Mouse (Mus musculus): Measurements from ENCODE around the gene Tldc2. TPM values are rescaled to one million over a fixed set of nuclear protein-coding genes. Genes with fewer than 3 reads are reported as not detected.
A peak's percentile ranks its signal among the peaks of the same experiment; 100 is the strongest.

The Tldc2 gene
- polyA plus RNA-seq, 1 experiment from 2014 or later = not detected

DNA sequence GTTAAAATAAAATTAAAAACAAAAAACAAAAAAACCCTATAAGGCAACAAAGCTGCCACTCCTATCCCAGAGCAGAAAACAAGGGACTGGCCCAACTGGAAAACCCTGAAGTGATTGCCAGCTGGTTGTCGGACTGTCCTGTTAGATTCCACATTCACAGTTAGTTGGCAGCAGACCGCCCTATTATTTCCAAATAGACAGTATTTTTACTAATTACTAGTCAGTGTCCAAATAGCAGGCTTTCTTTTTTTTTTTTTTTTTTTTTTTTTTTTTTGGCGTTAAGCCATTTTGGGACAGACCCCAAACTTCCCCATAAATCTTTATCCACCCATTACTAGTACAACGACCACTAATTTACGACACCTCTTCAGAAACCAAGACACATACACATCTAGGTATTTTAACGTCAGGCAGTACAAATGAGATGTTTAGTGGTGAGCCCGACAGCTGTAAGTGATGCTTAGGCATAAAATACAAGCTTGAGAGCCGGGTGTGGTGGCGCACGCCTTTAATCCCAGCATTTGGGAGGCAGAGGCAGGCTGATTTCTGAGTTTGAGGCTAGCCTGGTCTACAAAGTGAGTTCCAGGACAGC is 48.8 kb downstream of the Tldc2 start:
- Histone ChIP-seq H3K4me3 (peak overlapping the region; percentile 75), H3K27me3 (ENCODE audit: poor library complexity, severe bottlenecking) (no peaks in the 10 kb centered on the region), H3K27ac (peak overlapping the region; percentile 88), H3K4me1 (peaks cover 20% of the 10 kb centered on the region), H3K36me3 (replicated peaks) (no peaks in the 10 kb centered on the region), H3K9me3 (no peaks in the 10 kb centered on the region)
- no peak for DNase-seq (ENCODE audit: extremely low spot score, low spot score)
- WGBS = 89% methylated on average over 10 of the region's 10 CpGs

DNA sequence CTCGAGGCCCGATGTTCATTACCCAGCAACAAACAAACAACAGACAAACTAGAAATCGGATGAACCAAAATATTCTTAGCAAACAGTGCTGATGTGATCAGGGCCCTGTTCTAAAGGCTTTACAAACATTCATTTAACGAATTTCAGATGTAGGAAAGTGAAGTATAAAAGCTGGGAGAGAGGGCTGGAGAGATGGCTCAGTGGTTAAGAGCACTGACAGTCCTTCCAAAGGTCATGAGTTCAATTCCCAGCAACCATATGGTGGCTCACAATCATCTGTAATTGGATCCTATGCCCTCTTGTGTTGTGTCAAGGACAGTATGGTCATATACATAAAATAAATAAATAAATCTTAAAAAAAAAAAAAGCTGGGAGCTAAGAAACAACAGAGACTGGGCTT is 49.3 kb downstream of the Tldc2 start:
- DNase-seq (ENCODE audit: extremely low spot score, low spot score) = no peak
- Histone ChIP-seq H3K27ac (no peak overlapping the region), H3K36me3 (replicated peaks) (no peaks in the 10 kb centered on the region), H3K4me3 (no peak overlapping the region), H3K27me3 (ENCODE audit: poor library complexity, severe bottlenecking) (no peaks in the 10 kb centered on the region), H3K4me1 (peaks cover 20% of the 10 kb centered on the region), H3K9me3 (no peaks in the 10 kb centered on the region)
- WGBS = 94% methylated on average over 4 of the region's 4 CpGs

DNA sequence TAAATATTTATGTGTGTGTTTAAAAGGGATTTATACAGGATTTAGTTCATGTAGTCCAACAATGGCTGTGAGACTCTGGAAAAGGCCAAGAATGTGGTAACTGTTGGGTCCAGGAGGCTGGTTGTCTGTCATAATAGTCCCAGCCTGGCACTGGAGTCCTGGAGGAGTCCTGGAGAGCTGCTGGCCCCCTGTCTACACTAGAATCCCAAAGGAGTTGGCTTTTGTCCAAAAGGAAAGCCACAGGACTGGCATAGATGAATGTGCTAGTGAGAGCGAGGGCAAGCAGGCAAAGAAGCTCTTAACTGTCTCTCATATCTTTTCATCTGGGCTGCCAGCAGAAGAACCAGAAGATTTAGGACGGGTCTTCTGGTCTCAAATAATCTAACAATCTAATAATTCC is 49.8 kb downstream of the Tldc2 start:
- 84% methylated on average over 2 of the region's 2 CpGs for WGBS
- H3K4me3 ChIP-seq = no peak overlapping the region
- DNase-seq (ENCODE audit: extremely low spot score, low spot score) = no peak
- H3K27ac ChIP-seq = no peak overlapping the region
- peaks cover 20% of the 10 kb centered on the region for H3K4me1 ChIP-seq
- no peaks in the 10 kb centered on the region for H3K36me3 ChIP-seq (replicated peaks)
- H3K27me3 ChIP-seq (ENCODE audit: poor library complexity, severe bottlenecking) = no peaks in the 10 kb centered on the region
- H3K9me3 ChIP-seq = no peaks in the 10 kb centered on the region

DNA sequence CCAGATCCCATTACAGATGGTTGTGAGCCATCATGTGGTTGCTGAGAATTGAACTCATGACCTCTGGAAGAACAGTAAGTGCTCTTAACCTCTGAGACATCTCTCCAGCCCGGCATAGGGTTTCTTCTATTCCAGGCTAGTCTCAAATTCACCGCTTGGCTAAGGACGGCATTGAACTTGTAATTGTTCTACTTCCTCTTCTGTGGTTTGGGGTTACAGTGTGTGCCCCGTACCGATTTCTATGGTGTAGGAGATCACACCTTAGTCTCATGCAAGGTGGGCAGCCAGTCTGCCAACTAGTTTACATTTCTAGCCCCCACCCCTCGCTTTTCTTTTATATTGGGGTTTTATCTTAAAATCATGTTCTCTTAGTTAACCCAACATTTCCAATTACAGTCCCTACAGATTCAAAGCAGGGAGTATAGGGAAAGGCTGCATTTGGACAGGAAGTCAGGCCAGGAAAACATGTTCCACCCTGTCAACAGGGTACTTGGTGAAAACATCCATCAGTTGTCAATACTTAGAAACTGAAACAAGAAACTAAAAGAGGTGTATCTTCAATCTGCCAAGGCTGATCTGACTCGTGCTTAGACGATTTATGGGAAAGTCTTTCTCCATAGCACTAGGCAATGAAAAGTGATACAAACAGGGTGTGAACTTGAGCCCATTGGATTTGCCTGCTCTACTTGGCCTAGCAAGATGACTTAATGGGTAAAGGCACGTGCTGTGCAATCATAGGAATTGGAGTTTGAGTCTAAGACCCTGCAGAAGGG is 51.3 kb downstream of the Tldc2 start:
- H3K27me3 ChIP-seq (ENCODE audit: poor library complexity, severe bottlenecking) = no peaks in the 10 kb centered on the region
- DNase-seq (ENCODE audit: extremely low spot score, low spot score) = no peak
- H3K4me3 ChIP-seq = no peak overlapping the region
- no peaks in the 10 kb centered on the region for H3K36me3 ChIP-seq (replicated peaks)
- peaks cover 19% of the 10 kb centered on the region for H3K4me1 ChIP-seq
- 89% methylated on average over 9 of the region's 9 CpGs for WGBS
- H3K27ac ChIP-seq = no peak overlapping the region
- no peaks in the 10 kb centered on the region for H3K9me3 ChIP-seq

DNA sequence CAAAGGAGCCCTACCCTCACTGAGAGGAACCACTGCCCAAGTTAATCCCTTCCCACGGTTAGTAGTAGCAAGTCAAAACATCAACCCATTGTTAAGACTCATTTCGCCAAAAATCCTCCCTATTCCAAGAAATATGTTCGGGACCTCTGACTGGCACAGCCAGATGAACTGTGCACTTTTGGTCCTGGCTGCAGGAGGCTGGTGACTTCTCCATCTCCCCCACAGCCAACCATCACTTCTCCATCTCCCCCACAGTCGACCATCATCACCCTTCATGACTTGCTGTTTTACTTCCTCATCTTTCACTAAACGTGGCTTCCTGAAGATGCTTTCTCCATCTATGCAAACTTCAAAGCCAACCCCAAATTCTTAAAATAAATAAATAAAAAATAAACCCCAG is 52.0 kb downstream of the Tldc2 start:
- 84% methylated on average over 5 of the region's 5 CpGs for WGBS
- Histone ChIP-seq H3K27me3 (ENCODE audit: poor library complexity, severe bottlenecking) (no peaks in the 10 kb centered on the region), H3K36me3 (replicated peaks) (peaks cover under 1% of the 10 kb centered on the region; the same call in 1 of the 2 replicates), H3K9me3 (no peaks in the 10 kb centered on the region), H3K27ac (no peak overlapping the region), H3K4me3 (no peak overlapping the region), H3K4me1 (peaks cover 14% of the 10 kb centered on the region)
- no peak for DNase-seq (ENCODE audit: extremely low spot score, low spot score)

DNA sequence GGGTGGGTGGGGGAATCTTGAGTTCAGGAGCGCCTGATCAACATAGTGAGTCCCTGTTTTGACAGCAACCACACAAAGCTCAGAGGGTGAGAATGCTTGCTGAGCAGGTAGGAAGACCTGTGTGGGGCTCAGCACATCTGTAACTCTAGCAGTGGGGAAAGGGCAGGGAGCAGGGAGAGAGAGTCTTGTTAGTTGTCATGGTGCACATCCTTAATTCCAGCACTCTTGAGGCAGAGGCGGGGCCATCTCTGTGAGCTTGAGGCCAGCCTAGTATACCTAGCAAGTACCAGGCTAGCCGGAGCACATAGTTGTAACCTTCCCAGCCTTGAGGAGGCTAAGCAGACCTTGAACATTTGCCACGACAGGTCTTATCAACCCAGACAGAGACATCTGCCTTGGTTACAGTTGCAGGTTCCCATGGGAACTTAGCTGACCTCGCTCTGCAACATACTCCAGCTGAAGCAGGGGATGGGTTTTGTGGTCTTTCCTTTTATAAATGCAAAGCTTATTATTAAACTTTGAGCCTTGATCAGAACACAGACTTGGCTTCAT is 52.5 kb downstream of the Tldc2 start:
- no peaks in the 10 kb centered on the region for H3K9me3 ChIP-seq
- no peaks in the 10 kb centered on the region for H3K27me3 ChIP-seq (ENCODE audit: poor library complexity, severe bottlenecking)
- DNase-seq (ENCODE audit: extremely low spot score, low spot score) = no peak
- WGBS = 93% methylated on average over 5 of the region's 5 CpGs
- H3K27ac ChIP-seq = no peak overlapping the region
- peaks cover 9% of the 10 kb centered on the region for H3K4me1 ChIP-seq
- peaks cover 6% of the 10 kb centered on the region for H3K36me3 ChIP-seq (replicated peaks)
- no peak overlapping the region for H3K4me3 ChIP-seq

DNA sequence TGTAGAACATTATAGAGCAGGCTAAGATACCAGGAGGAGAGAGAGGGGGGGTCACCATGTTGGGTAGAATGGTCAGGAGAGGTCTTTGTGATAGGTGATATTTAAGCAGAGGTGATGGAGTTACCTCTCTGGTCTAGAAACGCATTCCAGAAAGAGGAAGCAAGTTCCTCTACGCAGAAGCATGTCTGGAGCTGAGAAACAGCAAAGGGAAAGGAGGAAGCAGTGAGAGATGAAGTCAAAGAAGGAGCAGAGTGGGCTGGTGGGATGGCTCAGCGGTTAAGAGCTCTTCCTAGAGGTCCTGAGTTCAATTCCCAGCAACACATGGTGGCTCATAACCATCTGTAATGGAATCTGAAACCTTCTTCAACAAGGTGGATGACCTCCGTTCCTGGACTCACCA is 55.1 kb downstream of the Tldc2 start:
- Histone ChIP-seq H3K27ac (no peak overlapping the region), H3K4me1 (no peaks in the 10 kb centered on the region), H3K4me3 (no peak overlapping the region), H3K9me3 (no peaks in the 10 kb centered on the region), H3K36me3 (replicated peaks) (peaks cover 31% of the 10 kb centered on the region), H3K27me3 (ENCODE audit: poor library complexity, severe bottlenecking) (no peaks in the 10 kb centered on the region)
- WGBS = 83% methylated on average over 4 of the region's 4 CpGs
- DNase-seq (ENCODE audit: extremely low spot score, low spot score) = no peak

DNA sequence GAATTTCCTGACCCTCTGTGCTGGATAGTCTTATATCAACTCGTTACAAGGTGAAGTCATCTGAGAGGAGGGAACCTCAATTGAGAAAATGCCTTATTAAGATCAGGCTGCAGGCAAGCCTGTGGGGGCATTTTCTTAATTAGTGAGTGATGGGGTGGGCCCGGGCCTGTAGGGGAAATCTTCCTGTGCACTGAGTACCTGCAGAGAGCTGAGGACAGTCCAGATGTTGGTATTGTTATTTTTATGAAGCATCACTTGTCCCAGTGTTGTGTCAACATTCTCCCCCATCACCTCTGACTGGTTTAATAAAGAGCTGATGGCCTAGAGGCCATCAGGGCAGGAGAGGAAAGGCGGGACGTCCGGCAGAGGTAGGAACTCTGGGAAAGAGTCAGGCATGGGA is 57.3 kb downstream of the Tldc2 start:
- Histone ChIP-seq H3K36me3 (replicated peaks) (peaks cover 52% of the 10 kb centered on the region), H3K4me1 (no peaks in the 10 kb centered on the region), H3K27ac (no peak overlapping the region), H3K9me3 (no peaks in the 10 kb centered on the region), H3K27me3 (ENCODE audit: poor library complexity, severe bottlenecking) (no peaks in the 10 kb centered on the region), H3K4me3 (no peak overlapping the region)
- WGBS = 82% methylated on average over 5 of the region's 5 CpGs
- no peak for DNase-seq (ENCODE audit: extremely low spot score, low spot score)

DNA sequence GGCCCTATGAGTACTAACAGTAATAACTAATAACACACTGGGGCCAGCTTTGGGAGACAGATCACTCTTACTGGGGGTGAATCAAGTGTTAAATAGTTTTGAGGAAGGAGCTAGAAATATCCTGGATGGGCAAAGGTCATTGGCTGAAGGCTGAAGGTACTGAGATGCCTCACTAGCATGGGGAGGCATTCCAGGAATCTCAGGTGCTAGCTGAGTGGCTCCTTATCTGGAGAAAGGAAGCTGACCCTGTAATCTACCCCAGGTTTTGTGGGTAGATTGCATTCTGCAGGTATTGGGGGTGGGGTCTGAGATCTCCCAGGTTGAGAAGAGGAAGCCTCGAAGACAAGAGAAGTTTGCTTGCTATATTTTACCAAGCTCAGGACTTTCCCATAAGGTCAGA is 58.3 kb downstream of the Tldc2 start:
- no peak for DNase-seq (ENCODE audit: extremely low spot score, low spot score)
- H3K36me3 ChIP-seq (replicated peaks) = peaks cover 63% of the 10 kb centered on the region
- no peaks in the 10 kb centered on the region for H3K27me3 ChIP-seq (ENCODE audit: poor library complexity, severe bottlenecking)
- no peaks in the 10 kb centered on the region for H3K9me3 ChIP-seq
- H3K27ac ChIP-seq = no peak overlapping the region
- 80% methylated on average over 1 of the region's 1 CpGs for WGBS
- no peak overlapping the region for H3K4me3 ChIP-seq
- H3K4me1 ChIP-seq = no peaks in the 10 kb centered on the region

Other genes starting within 250 kb of the Tldc2 start
- 108 and 109 TPM in 2 replicates for gene Tgif2, start 247.0 kb upstream of the Tldc2 start, polyA plus RNA-seq (2016; fragmentation: Nextera tagmentation; extraction: Ambion mirVana)
- gene 4930518I15Rik, start 229.1 kb upstream of the Tldc2 start, polyA plus RNA-seq (2016; fragmentation: Nextera tagmentation; extraction: Ambion mirVana) = 7.7 and 9.3 TPM in 2 replicates
- gene Rab5if, start 223.9 kb upstream of the Tldc2 start, polyA plus RNA-seq (2016; fragmentation: Nextera tagmentation; extraction: Ambion mirVana) = 185 and 186 TPM in 2 replicates
- gene Sla2, start 199.9 kb upstream of the Tldc2 start, polyA plus RNA-seq (2016; fragmentation: Nextera tagmentation; extraction: Ambion mirVana) = 0.60 and 0.94 TPM in 2 replicates
- gene Ndrg3, start 95.0 kb upstream of the Tldc2 start, polyA plus RNA-seq (2016; fragmentation: Nextera tagmentation; extraction: Ambion mirVana) = 44.6 and 46.4 TPM in 2 replicates
- gene Dsn1, start 79.9 kb upstream of the Tldc2 start, polyA plus RNA-seq (2016; fragmentation: Nextera tagmentation; extraction: Ambion mirVana) = 58.0 and 59.1 TPM in 2 replicates
- gene Soga1, start 7.8 kb upstream of the Tldc2 start, polyA plus RNA-seq (2016; fragmentation: Nextera tagmentation; extraction: Ambion mirVana) = 3.5 and 4.0 TPM in 2 replicates
- gene Samhd1, start 48.2 kb downstream of the Tldc2 start, polyA plus RNA-seq (2016; fragmentation: Nextera tagmentation; extraction: Ambion mirVana) = 29.4 and 30.4 TPM in 2 replicates
- 27.2 and 30.5 TPM in 2 replicates for gene Rbl1, start 117.5 kb downstream of the Tldc2 start, polyA plus RNA-seq (2016; fragmentation: Nextera tagmentation; extraction: Ambion mirVana)
- 293 and 298 TPM in 2 replicates for gene Rpn2, start 192.0 kb downstream of the Tldc2 start, polyA plus RNA-seq (2016; fragmentation: Nextera tagmentation; extraction: Ambion mirVana)
- gene Mroh8, start 192.5 kb downstream of the Tldc2 start, polyA plus RNA-seq (2016; fragmentation: Nextera tagmentation; extraction: Ambion mirVana) = 0.81 and 0.87 TPM in 2 replicates